Mouse (Mus musculus) stomach, embryonic 16.5 days (tissue): Measurements from ENCODE around the gene Capza1. TPM values are rescaled to one million over a fixed set of nuclear protein-coding genes. Genes with fewer than 3 reads are reported as not detected.

ENCODE experiments used
- ATAC-seq: fragments of 200-750 bp; cut with Nextera tagmentation; 2 replicates; pipeline ENCODE4 v1.8.0; 2017; ENCODE audit warnings: moderate number of reproducible peaks, moderate TSS enrichment; ENCODE audit not compliant: insufficient read depth, low FRiP score
- H3K27ac ChIP-seq: fragments of 300-500 bp; sonication (generic); 2 replicates; pipeline ENCODE4 v1.5.1; 2014; ENCODE audit warnings: low read length
- H3K27me3 ChIP-seq: fragments of 300-500 bp; sonication (generic); 2 replicates; pipeline ENCODE4 v1.6.1; 2014; ENCODE audit warnings: low read length, control low read depth, mixed read lengths; ENCODE audit not compliant: control insufficient read depth, insufficient read depth
- H3K36me3 ChIP-seq: fragments of 300-500 bp; sonication (generic); 2 replicates; pipeline ENCODE4 v1.6.1; 2014; ENCODE audit warnings: low read length; ENCODE audit not compliant: control insufficient read depth, insufficient read depth
- H3K4me1 ChIP-seq: fragments of 300-500 bp; sonication (generic); 2 replicates; pipeline ENCODE4 v1.6.1; 2014; ENCODE audit warnings: low read length, control low read depth, mixed read lengths; ENCODE audit not compliant: control insufficient read depth, insufficient read depth
- H3K4me2 ChIP-seq: fragments of 300-500 bp; sonication (generic); 2 replicates; pipeline ENCODE4 v1.6.1; 2014; ENCODE audit warnings: low read depth, low read length, mixed read lengths
- H3K4me3 ChIP-seq: fragments of 300-500 bp; sonication (generic); replicated peaks from 2 replicates; pipeline ENCODE4 v1.5.1; 2014; ENCODE audit warnings: mild to moderate bottlenecking, low read length
- H3K9ac ChIP-seq: fragments of 300-500 bp; sonication (generic); 2 replicates; pipeline ENCODE4 v1.6.1; 2014; ENCODE audit warnings: low read length
- H3K9me3 ChIP-seq: fragments of 300-500 bp; sonication (generic); replicated peaks from 2 replicates; pipeline ENCODE4 v1.6.1; 2016; ENCODE audit warnings: low read length, control low read depth; ENCODE audit not compliant: control insufficient read depth
- WGBS: fragments of 180-500 bp; shearing (Covaris S2); extraction: QIAGEN DNeasy Blood & Tissue Kit; methylation state at CpG from one replicate; pipeline ENCODE4 v1.1.7; 2014; 5-methylcytosine and 5-hydroxymethylcytosine counted together
- polyA plus RNA-seq: library from polyadenylated mRNA; unstranded; fragments of >200 nt; fragmentation: Nextera tagmentation; extraction: Ambion mirVana; gene quantifications from 2 replicates; pipeline ENCODE4 v1.2.1, GENCODE M21; 2015

Capza1 gene
- polyA plus RNA-seq, 1 experiment from 2014 or later, result 195 TPM

GRCm38 (mm10) chr3:104793871-104794828, 70.2 kb downstream of the Capza1 start:
- peaks cover 14% of the 10 kb centered on the region; the same call in 1 of the 2 replicates for H3K36me3 ChIP-seq
- no peaks in the 10 kb centered on the region for H3K27me3 ChIP-seq
- H3K27ac ChIP-seq, result peak overlapping the region; percentile 94
- WGBS, result 42% methylated on average over 20 of the region's 20 CpGs
- peaks cover 58% of the 10 kb centered on the region for H3K4me1 ChIP-seq
- H3K9me3 ChIP-seq, result no peaks in the 10 kb centered on the region
- peak overlapping the region; percentile 54 for H3K9ac ChIP-seq
- ATAC-seq, result peak; percentile 92
- H3K4me2 ChIP-seq, result peak overlapping the region; percentile 31; the same call in 1 of the 2 replicates
- no peak overlapping the region for H3K4me3 ChIP-seq

DNA sequence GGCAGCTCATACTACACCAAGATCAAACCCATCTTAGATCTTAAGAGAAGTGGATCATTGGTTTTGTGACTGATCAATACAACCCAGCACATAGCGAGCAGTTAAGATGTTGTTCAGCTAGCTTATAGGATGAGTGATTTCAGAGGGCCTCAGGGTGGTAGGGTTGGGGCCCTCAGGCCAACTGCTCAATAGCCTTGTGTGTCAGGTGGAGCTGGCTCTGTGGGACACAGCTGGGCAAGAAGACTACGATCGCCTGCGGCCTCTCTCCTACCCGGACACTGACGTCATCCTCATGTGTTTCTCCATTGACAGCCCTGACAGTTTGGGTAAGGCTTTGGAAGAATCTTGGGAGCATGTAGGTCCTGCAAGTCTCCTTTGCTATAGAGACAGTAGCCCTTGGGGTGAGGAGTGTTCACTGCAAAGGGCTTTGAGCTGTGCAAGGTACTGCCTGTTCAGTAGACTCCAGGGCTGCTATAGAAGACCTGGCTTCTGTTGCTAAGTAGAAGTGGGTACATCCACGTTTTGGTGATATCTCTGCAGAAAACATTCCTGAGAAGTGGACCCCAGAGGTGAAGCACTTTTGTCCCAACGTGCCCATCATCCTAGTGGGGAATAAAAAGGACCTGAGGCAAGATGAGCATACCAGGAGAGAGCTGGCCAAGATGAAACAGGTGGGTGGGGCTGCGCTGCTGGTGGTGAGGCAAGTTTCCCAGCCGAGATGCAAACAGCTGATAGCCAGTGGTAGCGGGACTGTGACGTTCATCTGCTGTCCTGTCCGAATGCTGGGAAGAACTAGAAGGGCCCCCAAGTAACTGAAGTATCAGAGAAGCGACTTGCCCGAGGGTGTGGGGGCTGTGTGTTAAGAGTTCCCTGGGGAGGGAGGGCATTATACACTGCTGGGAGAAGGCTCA, 71.7 kb downstream of the Capza1 start:
- no peak overlapping the region for H3K4me2 ChIP-seq
- H3K4me1 ChIP-seq, result peaks cover 58% of the 10 kb centered on the region
- H3K9ac ChIP-seq, result no peak overlapping the region; the same call in 1 of the 2 replicates
- ATAC-seq, result no peak
- no peaks in the 10 kb centered on the region for H3K27me3 ChIP-seq
- H3K9me3 ChIP-seq, result no peaks in the 10 kb centered on the region
- H3K4me3 ChIP-seq, result no peak overlapping the region
- 52% methylated on average over 15 of the region's 15 CpGs for WGBS
- 0 out of 2 replicates have a peak, but pooled peaks cover 9% of the 10 kb centered on the region for H3K36me3 ChIP-seq
- no peak overlapping the region; the same call in 1 of the 2 replicates for H3K27ac ChIP-seq

DNA sequence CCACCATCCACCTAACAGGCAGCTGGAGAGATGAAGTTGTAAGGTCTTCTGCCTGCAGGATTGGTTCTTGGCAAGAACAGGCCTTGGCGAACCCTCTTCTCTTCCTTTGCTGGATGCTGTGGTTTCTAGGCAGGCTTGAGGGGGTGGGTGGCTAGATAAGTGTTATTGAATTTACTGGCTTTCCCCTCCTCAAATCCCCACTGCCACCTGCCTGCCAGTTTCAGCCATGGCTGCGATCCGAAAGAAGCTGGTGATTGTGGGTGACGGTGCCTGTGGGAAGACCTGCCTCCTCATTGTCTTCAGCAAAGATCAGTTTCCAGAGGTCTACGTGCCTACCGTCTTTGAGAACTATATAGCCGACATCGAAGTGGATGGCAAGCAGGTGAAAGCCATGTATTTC, 72.6 kb downstream of the Capza1 start:
- H3K27me3 ChIP-seq, result no peaks in the 10 kb centered on the region
- 0 out of 2 replicates have a peak overlapping the region, but pooled peaks have one; percentile 20 for H3K9ac ChIP-seq
- no peak overlapping the region for H3K4me3 ChIP-seq
- peak overlapping the region; percentile 81; the same call in 1 of the 2 replicates for H3K4me2 ChIP-seq
- no peak overlapping the region for H3K27ac ChIP-seq
- 87% methylated on average over 8 of the region's 8 CpGs for WGBS
- H3K36me3 ChIP-seq, result 0 out of 2 replicates have a peak, but pooled peaks cover 9% of the 10 kb centered on the region
- H3K9me3 ChIP-seq, result no peaks in the 10 kb centered on the region
- H3K4me1 ChIP-seq, result peaks cover 58% of the 10 kb centered on the region
- no peak for ATAC-seq

DNA sequence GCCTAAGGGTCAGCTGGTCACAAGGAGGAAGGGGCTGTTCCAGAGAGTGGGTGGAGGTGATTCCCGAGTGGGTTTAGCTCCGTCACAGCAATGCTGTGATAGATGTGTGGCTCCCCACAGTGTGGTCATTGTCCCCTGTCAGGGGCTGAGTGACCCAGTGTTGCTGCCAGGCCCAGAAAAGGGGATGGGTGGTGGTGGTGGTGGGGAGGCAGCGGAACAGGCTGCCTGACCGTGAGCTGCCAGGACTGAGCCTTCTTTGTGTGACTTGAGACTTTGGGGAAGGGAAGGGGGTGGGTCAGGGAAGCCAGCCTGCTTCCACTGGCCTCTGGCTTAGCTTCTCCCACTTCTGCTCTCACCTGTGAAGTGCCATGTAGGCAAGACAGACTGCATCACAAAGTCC, 73.3 kb downstream of the Capza1 start:
- Histone ChIP-seq H3K27ac (peak overlapping the region; percentile 93), H3K9ac (peak overlapping the region; percentile 87), H3K4me1 (peaks cover 56% of the 10 kb centered on the region), H3K36me3 (0 out of 2 replicates have a peak, but pooled peaks cover 9% of the 10 kb centered on the region), H3K27me3 (no peaks in the 10 kb centered on the region), H3K9me3 (no peaks in the 10 kb centered on the region), H3K4me2 (peak overlapping the region; percentile 81), H3K4me3 (peak overlapping the region; percentile 75)
- WGBS, result 23% methylated on average over 4 of the region's 4 CpGs
- ATAC-seq, result no peak

- Histone ChIP-seq H3K9ac (peak overlapping the region; percentile 87), H3K4me1 (peaks cover 50% of the 10 kb centered on the region), H3K27ac (peak overlapping the region; percentile 93), H3K4me2 (peak overlapping the region; percentile 81), H3K9me3 (no peaks in the 10 kb centered on the region), H3K27me3 (no peaks in the 10 kb centered on the region), H3K4me3 (peak overlapping the region; percentile 75), H3K36me3 (0 out of 2 replicates have a peak, but pooled peaks cover 9% of the 10 kb centered on the region)
- WGBS, result 21% methylated on average over 6 of the region's 6 CpGs
- no peak for ATAC-seq
These were observed 73.8 kb downstream of the Capza1 start for GRCm38 (mm10) chr3:104790401-104790937.

GRCm38 (mm10) chr3:104789822-104790221, 74.5 kb downstream of the Capza1 start:
- Histone ChIP-seq H3K9ac (peak overlapping the region; percentile 87), H3K4me1 (peaks cover 44% of the 10 kb centered on the region), H3K4me2 (peak overlapping the region; percentile 81), H3K9me3 (no peaks in the 10 kb centered on the region), H3K27me3 (no peaks in the 10 kb centered on the region), H3K36me3 (0 out of 2 replicates have a peak, but pooled peaks cover 9% of the 10 kb centered on the region), H3K4me3 (peak overlapping the region; percentile 75), H3K27ac (peak overlapping the region; percentile 93)
- WGBS, result 32% methylated on average over 13 of the region's 13 CpGs
- ATAC-seq, result no peak

GRCm38 (mm10) chr3:104789312-104789605, 75.0 kb downstream of the Capza1 start:
- no peak for ATAC-seq
- 3% methylated on average over 10 of the region's 10 CpGs for WGBS

DNA sequence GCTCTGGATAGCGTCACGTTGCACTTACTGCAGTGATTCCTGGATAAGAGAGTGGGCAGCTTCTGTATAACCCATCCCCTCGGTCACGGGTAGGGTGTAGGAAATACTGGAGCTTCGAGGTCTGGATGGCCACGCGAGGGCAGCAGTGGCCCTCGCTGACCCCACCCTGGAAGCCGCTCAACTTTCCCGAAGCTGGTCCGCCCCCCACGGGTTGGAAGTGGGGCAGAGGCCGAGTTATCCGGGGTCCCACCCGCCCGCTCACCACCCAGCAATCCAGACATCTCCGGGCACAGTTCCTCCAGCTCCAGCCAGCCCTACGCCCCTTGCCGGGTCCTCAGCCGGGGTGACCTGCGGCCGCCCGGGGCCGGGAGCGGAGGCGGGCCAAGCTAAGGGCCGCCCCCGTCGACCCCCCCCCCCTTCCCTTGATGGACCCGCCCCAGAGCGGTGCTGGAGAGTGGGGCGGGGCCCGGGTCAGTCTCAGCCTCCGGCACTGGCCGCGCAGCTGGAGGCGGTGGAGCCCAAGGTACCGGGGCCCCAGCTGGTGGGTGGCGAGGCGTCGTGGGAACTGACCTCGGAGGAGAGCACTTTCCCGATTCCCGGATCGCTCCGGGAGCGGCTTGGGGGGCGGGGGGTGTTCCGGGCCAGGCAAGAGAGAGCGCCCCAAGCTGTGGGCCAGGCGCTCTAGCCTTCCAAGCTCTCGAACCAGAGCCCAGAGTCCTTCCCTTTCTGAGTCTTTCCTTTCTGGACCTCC, 75.6 kb downstream of the Capza1 start:
- Histone ChIP-seq H3K4me2 (peak overlapping the region; percentile 81), H3K4me1 (peaks cover 33% of the 10 kb centered on the region), H3K9ac (peak overlapping the region; percentile 87), H3K9me3 (no peaks in the 10 kb centered on the region), H3K27me3 (no peaks in the 10 kb centered on the region), H3K36me3 (0 out of 2 replicates have a peak, but pooled peaks cover 9% of the 10 kb centered on the region), H3K27ac (peak overlapping the region; percentile 93), H3K4me3 (peak overlapping the region; percentile 75)
- ATAC-seq, result peak; percentile 92
- under 1% methylated on average over 52 of the region's 52 CpGs for WGBS

More at GRCm38 (mm10) chr3:104789312-104789605, 75.0 kb downstream of the Capza1 start:
- H3K4me3 ChIP-seq, result peak overlapping the region; percentile 75
- 0 out of 2 replicates have a peak, but pooled peaks cover 9% of the 10 kb centered on the region for H3K36me3 ChIP-seq
- H3K9ac ChIP-seq, result peak overlapping the region; percentile 87
- no peaks in the 10 kb centered on the region for H3K9me3 ChIP-seq
- peak overlapping the region; percentile 93 for H3K27ac ChIP-seq
- peaks cover 38% of the 10 kb centered on the region for H3K4me1 ChIP-seq
- H3K27me3 ChIP-seq, result no peaks in the 10 kb centered on the region
- H3K4me2 ChIP-seq, result peak overlapping the region; percentile 81
